Mouse (Mus musculus): ENCODE data around the gene Ncoa7.
A peak's percentile ranks its signal among the peaks of the same experiment; 100 is the strongest.
"Not testable (repeated sequence)": the region's sequence is repeated elsewhere in the genome, so short reads cannot be mapped to it uniquely, and the experiment has no call there.

The Ncoa7 gene

DNA sequence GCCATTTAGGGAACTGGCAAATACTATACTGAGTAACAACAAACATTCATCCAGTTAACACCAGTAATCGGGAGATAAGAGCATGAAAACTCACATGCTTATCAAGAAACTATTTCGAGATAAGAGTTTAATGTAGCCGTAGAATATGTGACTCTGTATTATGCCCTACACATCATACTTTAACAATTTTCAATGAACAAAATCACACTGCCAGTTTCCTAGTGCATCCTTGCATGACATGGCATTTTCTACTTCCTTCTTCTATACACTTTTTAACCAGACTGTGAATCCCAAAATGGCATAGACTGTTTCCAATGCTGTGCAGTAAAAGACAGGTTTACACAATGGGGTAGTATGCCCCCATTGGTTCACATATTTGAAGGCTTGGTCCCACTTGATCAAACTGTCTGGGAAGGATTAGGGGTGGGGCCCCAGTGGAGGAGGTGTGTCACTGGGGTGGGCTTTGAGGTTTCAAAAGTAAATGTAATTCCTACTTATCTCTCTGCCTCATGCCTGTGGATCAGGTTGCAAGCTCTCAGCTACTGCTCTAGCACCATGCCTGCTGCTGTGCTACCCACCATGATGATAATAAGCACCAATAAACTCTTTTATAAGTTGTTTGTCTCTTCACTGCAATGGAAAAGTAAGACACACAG lies 15.3 kb downstream of the Ncoa7 start:
- DNase-seq, result no peak

DNA sequence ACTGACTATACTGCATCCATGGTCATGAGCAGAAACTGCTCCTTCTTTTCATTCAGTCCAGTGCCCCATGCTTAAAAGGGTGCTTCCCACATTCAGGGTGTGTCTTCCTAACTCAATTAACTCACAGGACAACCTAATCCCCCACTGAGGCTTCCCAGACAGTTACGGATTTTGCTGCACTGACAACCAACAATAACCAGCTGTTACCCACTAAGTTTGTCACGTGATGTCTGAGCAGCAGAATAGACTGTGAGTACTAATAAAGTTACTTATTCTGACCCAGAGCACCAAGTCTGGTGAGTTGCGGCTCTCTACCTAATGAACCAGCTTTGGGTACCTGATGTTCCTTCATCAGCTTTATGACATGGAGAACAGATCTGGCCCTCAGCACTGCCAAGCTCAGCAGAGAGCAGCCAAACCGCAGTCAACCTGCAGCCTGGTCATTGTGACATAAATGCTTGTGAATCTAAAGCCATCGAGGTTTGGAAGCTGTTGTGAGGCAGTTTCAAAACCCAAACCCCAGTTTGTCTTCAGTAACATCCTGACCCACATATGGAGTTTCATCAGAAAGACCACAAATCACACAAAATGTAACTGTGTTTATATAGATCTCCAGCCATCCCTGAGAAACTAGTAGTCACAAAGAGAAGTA lies 16.9 kb downstream of the Ncoa7 start:
- DNase-seq, result no peak

DNA sequence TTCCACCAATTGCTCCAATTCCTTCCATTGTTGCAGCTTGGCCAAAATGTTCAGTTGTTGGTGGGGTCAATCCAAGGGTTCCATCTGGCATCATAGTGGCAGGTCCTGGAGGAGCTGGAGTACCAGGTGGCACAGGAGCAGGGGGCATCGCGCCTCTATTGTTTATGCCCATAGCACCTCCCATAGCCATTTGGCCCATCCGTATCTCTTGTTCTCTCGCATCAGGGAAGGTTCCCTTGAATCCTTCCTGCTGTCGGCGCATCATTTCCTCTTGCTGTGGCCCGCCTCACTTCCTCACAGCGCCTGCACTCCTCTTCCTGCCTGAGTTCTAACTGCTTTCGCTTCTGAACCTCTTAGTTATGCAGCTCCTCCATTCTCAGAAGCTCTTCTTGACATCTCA lies 22.2 kb downstream of the Ncoa7 start:
- DNase-seq, result not testable (repeated sequence)

DNA sequence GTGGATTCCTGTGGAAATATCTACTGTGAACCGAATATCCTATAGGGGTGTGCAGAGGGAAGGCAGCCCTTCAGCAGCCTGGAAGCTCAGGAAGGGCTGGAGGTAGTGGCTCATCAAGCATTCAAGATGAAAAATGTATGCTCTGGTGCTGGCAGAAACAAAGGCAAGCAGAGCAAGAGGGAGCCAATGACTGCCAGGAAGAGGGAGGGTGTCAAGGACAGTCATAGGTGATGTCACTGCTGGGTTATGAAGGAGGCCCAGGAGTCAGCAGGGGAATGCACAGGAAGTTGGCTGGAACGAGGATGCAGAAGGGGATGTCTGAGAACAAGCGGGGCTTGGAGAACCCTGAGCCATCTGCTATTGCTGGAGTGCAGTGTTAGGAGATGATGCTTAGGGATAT lies 24.9 kb downstream of the Ncoa7 start:
- no peak for DNase-seq

DNA sequence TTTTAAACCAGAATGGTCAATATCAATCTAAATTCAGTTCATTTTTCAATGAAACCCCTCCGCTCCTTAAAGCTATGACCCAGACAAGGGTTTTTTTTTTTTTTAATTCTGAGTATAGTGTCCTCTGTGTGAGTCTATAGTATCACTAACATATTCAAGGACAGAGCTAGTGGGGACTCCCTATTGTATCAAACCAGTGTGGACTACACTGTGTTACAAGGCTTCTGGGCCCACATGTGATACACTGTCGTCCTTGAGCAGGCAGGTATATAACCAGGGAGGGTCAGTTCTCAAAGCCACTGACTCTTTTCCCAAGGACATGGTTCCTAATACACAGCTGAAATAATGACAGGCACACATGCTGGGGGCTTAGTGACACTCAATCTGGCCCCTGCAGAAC lies 27.1 kb downstream of the Ncoa7 start:
- DNase-seq, result no peak

DNA sequence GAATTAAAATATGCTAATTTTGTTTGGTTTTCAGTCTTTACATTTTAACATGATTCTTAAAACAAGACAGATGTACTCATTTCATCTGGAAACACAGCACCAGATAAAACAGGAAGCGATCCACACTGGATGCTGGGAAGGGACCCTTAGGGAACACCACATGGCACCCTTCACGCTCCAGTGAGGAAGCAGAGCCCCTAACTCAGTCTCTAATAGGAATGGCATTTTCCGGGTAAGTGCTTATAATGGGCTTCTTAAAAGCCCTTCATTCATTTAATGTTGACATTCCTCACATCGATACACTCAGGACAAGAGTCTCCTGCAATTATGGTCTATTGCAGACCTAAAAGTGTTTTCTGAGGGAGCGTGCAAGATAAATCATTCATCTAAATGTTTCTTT lies 27.6 kb downstream of the Ncoa7 start:
- DNase-seq, result no peak

DNA sequence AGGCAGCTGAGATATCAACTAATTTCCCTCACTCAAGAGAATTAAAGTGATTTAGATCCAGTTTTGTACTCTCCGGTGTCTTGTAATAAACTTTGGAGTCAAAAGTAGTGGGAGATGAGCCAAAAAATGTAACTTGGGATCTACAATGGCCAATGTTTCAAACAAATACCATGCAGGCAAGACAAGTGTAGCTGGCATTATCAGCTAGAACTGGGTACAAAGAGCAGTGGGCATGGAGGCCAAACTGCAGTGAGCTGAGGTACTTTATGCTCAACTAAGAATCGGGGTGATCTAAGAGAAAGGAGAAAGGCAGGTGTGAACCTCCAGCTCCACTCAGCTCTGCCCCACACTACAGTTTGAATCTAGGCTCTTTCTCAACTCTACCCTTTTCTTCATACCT lies 28.7 kb downstream of the Ncoa7 start:
- no peak for DNase-seq

DNA sequence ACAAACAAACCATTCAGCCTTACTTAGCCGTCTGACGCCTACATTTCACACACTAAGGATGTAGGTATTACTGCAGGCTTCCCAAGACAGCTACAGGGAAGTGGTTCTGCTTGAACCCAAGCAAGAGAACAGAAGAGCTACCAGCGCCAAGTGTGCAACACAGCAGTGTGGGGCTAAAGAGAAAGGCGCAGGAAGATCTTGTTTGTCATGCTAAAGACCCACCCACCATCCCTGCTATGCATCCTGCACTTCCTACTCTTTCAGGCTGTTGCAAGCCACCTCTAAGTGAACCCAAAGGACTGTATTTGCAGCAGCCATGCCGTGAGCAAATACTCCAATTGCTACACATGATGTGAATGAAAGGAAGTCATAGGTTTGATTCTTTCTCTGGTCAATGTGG lies 29.9 kb downstream of the Ncoa7 start:
- DNase-seq, result no peak

DNA sequence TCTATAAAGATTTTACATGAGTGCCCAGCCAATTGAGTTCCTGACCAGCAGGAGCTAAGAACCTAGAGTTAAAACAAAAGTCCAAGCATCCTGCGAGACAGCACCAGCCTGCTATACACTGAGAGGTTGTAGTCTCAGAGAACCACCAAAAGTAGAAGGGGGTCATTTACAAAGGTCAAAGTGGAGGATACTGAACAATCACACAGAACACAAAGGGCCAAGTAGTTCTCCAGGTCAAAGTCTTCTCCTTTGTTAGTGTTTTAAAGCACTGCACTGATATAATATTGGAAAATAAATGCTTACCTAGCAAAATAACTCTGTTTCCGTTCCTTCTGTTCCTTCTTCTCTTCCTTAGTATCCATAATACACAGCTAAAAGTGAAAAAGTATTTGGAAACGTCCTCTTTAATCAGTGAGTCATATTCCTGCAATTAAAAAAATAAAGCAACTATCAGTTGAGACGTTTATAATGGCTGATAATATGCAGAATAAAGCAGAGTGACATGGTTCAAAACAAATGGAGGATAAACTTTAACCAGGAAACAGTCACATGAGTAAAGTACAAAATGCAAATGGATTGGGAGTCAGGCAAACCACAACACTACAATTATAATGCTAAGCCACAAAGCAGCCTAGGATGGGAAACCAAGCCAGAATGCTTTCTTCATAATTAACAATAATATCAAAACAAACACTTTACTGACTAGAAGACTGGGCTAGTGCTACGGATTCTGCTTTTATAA lies 31.5 kb downstream of the Ncoa7 start:
- no peak for DNase-seq

DNA sequence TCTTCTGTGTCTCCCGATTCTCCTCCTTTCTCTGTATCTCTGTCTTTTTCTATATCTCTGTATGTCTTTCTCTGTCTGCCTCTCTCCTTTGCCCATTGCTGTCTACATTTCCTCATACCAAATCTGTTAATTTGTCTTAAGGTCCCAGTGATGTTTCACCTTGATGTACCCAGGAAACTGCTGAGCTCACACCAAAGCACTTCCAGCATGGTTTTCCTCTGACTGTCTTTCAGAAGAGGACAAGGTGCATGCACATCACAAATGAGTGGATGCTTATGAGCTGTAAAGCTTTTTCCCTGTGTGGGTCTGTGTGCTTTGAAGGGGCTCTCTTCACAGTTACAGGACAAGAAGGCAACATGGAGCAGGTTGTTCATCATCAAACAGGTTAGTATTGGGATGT lies 34.3 kb downstream of the Ncoa7 start:
- DNase-seq, result no peak

DNA sequence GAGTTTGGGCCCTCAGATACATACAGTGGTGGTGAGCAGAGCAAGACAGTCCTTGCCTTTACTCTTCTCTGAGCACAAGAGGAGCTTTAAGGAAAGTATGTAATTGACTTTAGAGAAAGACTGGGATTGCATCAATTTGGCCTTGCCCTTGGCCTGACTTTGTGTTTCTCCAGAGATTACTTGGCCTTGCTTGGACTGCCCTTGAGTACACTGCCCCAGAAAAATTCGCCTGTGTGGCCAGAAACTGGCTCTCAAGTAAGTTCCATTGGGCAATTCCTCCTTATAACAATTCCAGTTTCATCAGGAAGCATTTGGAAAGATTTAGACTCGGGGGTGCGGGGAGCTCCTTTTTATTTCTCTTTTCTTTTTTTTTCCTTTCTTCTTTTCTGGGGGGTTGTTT lies 34.9 kb downstream of the Ncoa7 start:
- no peak for DNase-seq

DNA sequence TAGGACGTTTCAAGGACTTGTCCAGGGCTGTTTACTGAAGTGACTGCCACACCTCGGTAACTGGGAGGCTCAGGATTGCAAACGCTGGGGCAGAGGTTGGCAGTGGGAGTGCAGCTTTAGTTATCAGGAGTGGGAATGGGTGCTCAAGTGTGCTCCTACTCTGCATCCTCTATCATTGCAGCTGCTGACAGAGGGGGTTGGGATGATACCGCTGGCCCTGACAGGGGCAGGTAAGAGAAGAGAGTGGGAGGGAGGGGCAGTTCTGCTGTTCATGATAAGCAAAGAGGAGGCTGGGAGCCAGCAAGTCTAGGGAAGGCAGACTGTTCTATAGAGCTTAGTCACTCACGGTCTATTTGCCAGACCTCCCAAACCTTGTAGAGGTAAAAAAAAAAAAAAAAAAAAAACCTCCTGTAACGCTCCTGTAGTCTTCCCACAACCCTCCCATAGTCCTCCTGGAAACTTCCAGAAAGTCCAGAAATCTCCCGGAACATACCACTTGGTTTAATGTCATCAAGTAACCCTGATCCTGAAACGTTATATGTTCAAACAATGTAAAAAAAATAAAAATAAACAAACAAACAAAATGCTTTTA lies 39.9 kb downstream of the Ncoa7 start:
- no peak for DNase-seq

DNA sequence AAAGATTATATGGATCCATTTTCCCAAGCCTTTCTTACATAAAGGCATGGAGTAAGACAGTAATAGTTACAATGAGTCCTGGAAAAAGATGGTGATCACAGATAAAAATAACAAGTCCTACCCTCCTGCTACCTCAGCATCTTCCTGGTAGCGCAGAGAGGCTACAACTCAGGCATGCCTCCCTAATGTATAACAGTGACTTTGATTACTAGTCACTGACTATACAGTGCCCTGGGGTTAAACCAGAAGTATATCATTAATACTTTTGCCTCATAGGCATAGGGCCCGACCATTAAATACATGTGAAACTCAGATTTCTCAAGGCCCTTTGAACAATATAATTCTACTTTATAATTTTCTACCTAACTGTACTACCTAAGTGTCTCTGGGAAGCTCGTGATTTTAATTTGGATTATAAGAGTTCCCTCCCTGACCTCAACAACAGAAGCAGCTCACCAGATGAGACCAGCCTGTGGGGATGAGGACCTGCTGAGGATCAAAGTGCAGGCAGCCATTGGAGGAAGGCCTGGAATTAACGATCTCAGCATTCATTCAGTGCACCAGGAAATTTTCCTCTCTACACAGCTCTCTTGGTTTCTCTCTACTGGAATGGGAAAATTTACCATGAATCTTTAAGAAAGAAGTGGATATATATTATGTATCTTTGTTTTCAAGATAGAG lies 40.7 kb downstream of the Ncoa7 start:
- DNase-seq, result no peak

DNA sequence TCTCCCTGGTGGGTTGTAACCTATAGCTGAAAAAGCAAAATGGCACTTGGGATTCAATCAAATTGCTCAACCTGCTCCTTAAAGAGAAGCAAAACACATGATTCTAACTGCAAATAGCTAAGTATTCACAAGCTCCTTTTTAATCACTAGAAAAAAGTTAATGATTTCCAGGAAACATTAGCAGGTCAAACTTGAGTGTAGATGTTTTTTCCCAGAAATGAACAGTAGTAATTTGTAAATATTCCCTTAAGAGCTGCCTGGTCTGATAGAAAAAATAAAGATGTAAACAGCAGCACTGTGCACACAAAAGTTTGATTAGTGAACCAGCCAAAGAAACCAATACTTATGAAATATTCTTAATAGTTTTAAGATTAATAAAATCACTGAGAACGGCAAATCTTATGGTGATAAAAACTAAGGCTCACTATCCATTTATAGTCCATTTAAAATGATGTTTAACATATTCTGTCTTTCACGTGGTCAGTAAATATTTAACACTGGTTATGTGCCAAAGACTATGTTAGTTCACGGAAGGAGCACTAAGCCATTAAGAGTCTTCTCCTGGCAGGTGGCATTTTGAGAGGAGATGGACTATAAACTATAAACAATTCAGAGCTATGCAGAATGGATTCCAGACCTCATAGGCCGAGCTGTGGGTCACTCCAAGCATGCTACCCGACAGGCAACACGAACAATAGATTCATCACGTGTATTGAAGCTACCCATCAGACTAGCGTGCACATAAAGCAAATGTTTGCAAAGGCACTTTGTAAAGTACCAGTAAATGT lies 43.6 kb downstream of the Ncoa7 start:
- DNase-seq, result no peak

DNA sequence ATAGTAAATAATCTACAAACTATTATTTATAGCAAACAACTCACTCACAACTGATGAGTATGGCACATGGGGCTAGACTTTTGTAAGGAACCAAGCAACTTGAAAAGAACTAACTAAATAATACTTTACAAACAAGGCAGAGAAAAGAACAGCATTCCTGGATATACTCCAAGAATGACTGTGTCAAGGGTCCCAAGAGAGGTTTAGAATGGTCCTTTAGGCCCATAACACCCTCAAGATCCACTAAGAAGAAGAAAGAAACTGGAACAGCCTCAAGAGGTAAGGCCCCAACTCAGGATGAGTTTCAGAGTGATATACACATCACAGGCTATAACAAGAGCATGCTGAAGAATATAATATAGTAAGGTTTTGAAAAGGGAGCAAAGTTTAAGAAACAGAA lies 47.1 kb downstream of the Ncoa7 start:
- DNase-seq, result no peak

DNA sequence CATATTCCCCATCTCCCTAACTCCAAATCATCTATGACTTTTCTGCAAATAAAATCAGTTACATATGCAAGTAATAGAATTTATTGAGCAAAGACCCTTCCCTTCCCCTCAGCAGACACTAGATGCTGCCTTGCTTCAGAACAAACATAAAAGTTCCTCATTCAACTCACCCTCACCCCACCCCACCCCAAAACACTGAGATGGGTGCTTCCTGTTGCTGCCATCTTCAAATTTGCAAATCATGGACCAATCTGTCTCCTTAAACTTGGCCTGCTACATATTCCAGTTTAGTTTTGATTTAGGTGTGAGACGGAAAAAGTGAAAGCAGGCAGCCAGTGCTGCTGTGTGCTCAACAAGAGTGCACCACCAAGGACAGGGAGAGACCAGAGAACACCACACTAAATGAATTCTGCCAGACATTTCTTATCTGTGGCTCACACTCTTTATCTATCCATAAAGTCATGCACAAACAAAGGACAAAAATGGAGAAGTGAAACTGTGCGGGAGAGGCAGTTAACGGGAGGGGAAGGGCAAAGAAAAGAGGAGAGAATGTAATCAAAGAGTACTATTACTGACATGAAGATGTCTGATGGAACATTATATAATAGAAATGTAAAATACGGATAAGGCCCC lies 48.2 kb downstream of the Ncoa7 start:
- no peak for DNase-seq

DNA sequence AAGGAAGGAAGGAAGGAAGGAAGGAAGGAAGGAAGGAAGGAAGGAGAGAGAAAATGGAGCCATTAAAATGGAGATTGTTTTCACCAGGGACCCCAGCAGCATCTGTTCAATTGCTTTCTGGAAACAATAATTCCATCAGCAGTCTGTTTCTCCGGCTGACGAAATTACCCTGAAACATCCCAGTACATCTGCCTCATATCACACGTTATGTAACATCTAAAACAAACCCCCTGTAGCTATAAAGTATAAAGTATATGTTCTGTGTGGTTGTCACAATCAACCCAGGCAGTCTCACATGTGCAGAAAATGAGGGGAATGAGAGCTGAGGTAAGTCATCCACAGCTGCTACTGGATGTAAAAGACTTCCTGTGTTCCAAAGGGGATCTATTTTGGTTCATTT lies 49.0 kb downstream of the Ncoa7 start:
- DNase-seq, result peak; percentile 14

DNA sequence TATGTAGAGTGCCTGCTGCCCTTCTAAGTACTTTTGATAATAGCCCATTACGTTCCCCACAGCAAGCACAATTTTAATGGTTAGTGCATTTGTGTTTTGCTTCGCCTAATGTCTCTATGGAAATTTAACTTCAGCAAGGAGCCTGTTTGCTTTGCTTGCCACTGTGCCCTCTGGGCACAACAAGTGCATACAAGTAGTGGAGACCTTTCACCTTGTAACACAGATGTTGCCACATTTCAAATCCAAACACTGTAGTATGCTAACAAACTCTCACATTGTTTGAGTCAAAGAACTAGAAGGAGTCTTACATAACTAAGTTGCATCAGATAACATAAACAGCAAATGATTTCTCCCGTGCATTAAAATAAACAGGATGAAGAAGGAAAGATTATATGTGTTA lies 50.6 kb downstream of the Ncoa7 start:
- DNase-seq, result no peak

DNA sequence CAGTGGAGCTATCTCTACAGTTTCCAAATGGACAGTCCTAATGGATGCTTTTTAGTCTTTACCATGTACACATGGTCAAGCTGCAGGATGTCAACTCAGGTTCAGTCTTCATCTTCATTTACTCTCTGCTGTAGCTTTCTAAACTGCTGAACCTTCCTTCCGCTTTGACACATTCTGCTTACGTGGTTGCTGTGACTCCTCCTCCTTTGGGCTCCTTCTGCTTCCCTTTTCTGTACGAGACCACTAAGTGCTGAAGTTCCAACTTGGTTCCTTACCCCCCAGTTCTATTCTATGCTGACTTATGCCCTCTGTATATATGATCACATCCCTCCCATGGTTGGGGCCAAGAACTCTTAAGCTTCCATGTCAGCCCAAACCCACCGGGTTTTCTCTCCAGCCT lies 51.5 kb downstream of the Ncoa7 start:
- DNase-seq, result no peak

DNA sequence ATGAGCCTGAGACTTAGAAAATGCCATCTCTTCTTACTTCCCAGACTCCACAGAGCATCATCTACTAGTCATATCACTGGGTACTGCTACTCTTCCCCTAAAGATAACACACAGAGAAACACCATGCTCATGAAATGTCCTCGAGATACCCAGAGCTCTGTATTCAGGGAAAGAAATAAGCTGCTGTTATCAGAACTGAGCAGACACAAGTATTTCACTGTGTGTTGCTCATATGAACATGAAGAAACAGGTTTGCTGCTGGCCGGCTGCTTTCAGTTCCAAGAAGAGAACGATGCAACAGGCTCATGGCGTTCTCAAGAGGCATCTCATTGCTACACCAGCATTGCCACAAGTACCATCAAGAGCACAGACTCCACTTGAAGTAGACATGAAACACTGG lies 53.3 kb downstream of the Ncoa7 start:
- no peak for DNase-seq

DNA sequence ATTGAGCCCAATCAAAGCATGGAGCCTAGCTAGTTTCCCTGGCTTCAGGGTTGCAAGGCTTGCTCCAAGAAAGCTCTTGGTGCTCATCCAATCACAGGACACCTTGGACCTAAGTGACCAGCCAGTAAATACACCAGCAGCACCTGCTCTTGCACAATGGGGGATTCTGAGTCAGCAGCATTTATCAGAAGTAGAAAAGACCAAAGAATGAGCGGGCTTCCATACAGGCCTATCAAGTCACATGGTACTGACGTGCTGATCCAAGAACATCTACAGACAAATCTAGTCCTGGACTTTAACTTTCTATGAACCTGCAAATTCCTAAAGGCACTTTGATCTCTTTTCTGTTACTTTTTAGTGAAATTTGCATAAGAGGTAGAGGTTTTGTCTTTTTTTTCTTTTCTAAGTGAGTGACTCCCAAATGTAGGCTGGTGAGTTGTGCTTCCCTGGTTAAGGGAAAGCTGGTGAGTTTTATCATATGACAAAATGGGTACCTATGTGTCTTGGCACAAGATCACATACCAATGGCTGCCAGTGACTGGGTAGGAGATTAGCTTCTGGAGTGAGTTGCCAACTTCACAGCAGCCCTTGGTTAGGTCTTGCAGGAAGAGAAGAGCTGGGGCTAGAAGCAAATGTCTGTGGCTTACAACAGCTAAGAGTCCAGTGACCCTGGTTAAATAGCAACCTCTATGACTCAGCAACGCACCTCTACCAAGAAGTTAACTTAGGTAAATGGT lies 57.7 kb downstream of the Ncoa7 start:
- no peak for DNase-seq

Data from layer of hippocampus, adult 9-11 months (tissue).